Mouse (Mus musculus) forebrain, postnatal 0 days (tissue): ENCODE data around the gene Tsr2. TPM values are rescaled to one million over a fixed set of nuclear protein-coding genes. Genes with fewer than 3 reads are reported as not detected.

Source experiments
- ATAC-seq: fragments of 200-750 bp; cut with Nextera tagmentation; 2 replicates; pipeline ENCODE4 v1.8.0; 2017; ENCODE audit warnings: mild to moderate bottlenecking, moderate library complexity
- DNase-seq: peaks from one replicate; pipeline ENCODE4 v3.0.0-alpha.2; 2015
- H3K27ac ChIP-seq: fragments of 300-500 bp; sonication (generic); 2 replicates; pipeline ENCODE4 v1.5.1; 2014; ENCODE audit warnings: low read depth, mild to moderate bottlenecking, antibody characterized with exemption, low read length, moderate library complexity, mixed read lengths
- H3K27me3 ChIP-seq: fragments of 300-500 bp; sonication (generic); 2 replicates; pipeline ENCODE4 v1.6.1; 2014; ENCODE audit warnings: mild to moderate bottlenecking, low read length, mixed read lengths; ENCODE audit not compliant: insufficient read depth
- H3K36me3 ChIP-seq: fragments of 300-500 bp; sonication (generic); 2 replicates; pipeline ENCODE4 v1.6.1; 2014; ENCODE audit warnings: mild to moderate bottlenecking, moderate library complexity; ENCODE audit not compliant: insufficient read depth
- H3K4me1 ChIP-seq: fragments of 300-500 bp; sonication (generic); 2 replicates; pipeline ENCODE4 v1.6.1; 2014; ENCODE audit warnings: antibody characterized with exemption; ENCODE audit not compliant: insufficient read depth
- H3K4me2 ChIP-seq: fragments of 300-500 bp; sonication (generic); 2 replicates; pipeline ENCODE4 v1.6.1; 2014; ENCODE audit warnings: low read depth, mild to moderate bottlenecking, moderate library complexity
- H3K4me3 ChIP-seq: fragments of 300-500 bp; sonication (generic); 2 replicates; pipeline ENCODE4 v1.5.1; 2014; ENCODE audit warnings: low read depth, low read length, mixed read lengths
- H3K9ac ChIP-seq: fragments of 300-500 bp; sonication (generic); 2 replicates; pipeline ENCODE4 v1.6.1; 2014; ENCODE audit warnings: mild to moderate bottlenecking
- H3K9me3 ChIP-seq: fragments of 300-500 bp; sonication (generic); 2 replicates; pipeline ENCODE4 v1.6.1; 2016; ENCODE audit warnings: low read length
- CTCF ChIP-seq: sonication (generic); IDR thresholded peaks from 2 replicates; pipeline ENCODE4 v1.5.1; 2016; ENCODE audit warnings: antibody characterized with exemption, control low read depth, low read depth
- WGBS: fragments of 180-500 bp; shearing (Covaris S2); extraction: QIAGEN DNeasy Blood & Tissue Kit; methylation state at CpG from one replicate; pipeline ENCODE4 v1.1.7; 2014; 5-methylcytosine and 5-hydroxymethylcytosine counted together
- polyA plus RNA-seq: library from polyadenylated mRNA; unstranded; fragments of >200 nt; fragmentation: Nextera tagmentation; extraction: Ambion mirVana; gene quantifications from 2 replicates; pipeline ENCODE4 v1.2.1, GENCODE M21; 2015
- total RNA-seq: library from RNA; depleted of rRNA; stranded (reverse); fragments of >200 nt; gene quantifications from 2 replicates; pipeline ENCODE4 v1.2.3, GENCODE M21; 2014

Gene Tsr2
- total and polyA plus RNA-seq, 2 experiments from 2014 or later = 46.1 to 47.0 TPM

GRCm38 (mm10) chrX:151107301-151108067 is 11.1 kb upstream of the Tsr2 start:
- Histone ChIP-seq H3K27me3 (no peaks in the 10 kb centered on the region), H3K36me3 (no peaks in the 10 kb centered on the region), H3K9ac (no peak overlapping the region), H3K4me1 (no peaks in the 10 kb centered on the region), H3K4me3 (no peak overlapping the region), H3K9me3 (no peaks in the 10 kb centered on the region), H3K27ac (no peak overlapping the region; the same call in 1 of the 2 replicates), H3K4me2 (no peak overlapping the region)
- DNase-seq (peak; percentile 22), ATAC-seq (peak; percentile 82)
- no peak for TF ChIP-seq CTCF
- WGBS = 44% methylated on average over 7 of the region's 7 CpGs

GRCm38 (mm10) chrX:151087418-151087817 is 8.9 kb downstream of the Tsr2 start:
- H3K27ac ChIP-seq = no peak overlapping the region
- H3K9ac ChIP-seq = no peak overlapping the region
- H3K27me3 ChIP-seq = no peaks in the 10 kb centered on the region
- no peaks in the 10 kb centered on the region for H3K9me3 ChIP-seq
- H3K36me3 ChIP-seq = peaks cover 31% of the 10 kb centered on the region
- DNase-seq (no peak), ATAC-seq (no peak)
- 69% methylated on average over 1 of the region's 1 CpGs for WGBS
- H3K4me1 ChIP-seq = no peaks in the 10 kb centered on the region
- TF ChIP-seq CTCF = no peak
- no peak overlapping the region for H3K4me3 ChIP-seq
- H3K4me2 ChIP-seq = no peak overlapping the region

- 81% methylated on average over 2 of the region's 2 CpGs for WGBS
- Histone ChIP-seq H3K9me3 (no peaks in the 10 kb centered on the region), H3K36me3 (peaks cover 31% of the 10 kb centered on the region), H3K27ac (no peak overlapping the region), H3K4me2 (no peak overlapping the region), H3K27me3 (no peaks in the 10 kb centered on the region), H3K4me1 (no peaks in the 10 kb centered on the region), H3K4me3 (no peak overlapping the region), H3K9ac (no peak overlapping the region)
- TF ChIP-seq CTCF = no peak
- ATAC-seq (no peak), DNase-seq (no peak)
Measured at GRCm38 (mm10) chrX:151085599-151085998, 10.7 kb downstream of the Tsr2 start.

- H3K36me3 ChIP-seq = peaks cover 7% of the 10 kb centered on the region
- no peaks in the 10 kb centered on the region for H3K27me3 ChIP-seq
- H3K4me3 ChIP-seq = no peak overlapping the region
- ATAC-seq = peak; percentile 27; the same call in 1 of the 2 replicates
- no peak for TF ChIP-seq CTCF
- no peak for DNase-seq
- no peak overlapping the region for H3K27ac ChIP-seq
- H3K4me2 ChIP-seq = no peak overlapping the region
- H3K9me3 ChIP-seq = no peaks in the 10 kb centered on the region
- no peak overlapping the region for H3K9ac ChIP-seq
- no peaks in the 10 kb centered on the region for H3K4me1 ChIP-seq
- 65% methylated on average over 4 of the region's 4 CpGs for whole genome bisulfite sequencing
Measured at GRCm38 (mm10) chrX:151076941-151077485, 19.3 kb downstream of the Tsr2 start.

- Histone ChIP-seq H3K9ac (no peak overlapping the region), H3K4me2 (no peak overlapping the region), H3K27ac (no peak overlapping the region), H3K36me3 (peaks cover 7% of the 10 kb centered on the region), H3K4me3 (no peak overlapping the region), H3K9me3 (no peaks in the 10 kb centered on the region), H3K4me1 (no peaks in the 10 kb centered on the region), H3K27me3 (no peaks in the 10 kb centered on the region)
- no peak for DNase-seq
- no peak for TF ChIP-seq CTCF
- whole genome bisulfite sequencing = 91% methylated on average over 5 of the region's 5 CpGs
- no peak for ATAC-seq
Measured at GRCm38 (mm10) chrX:151076007-151076406, 20.3 kb downstream of the Tsr2 start.

GRCm38 (mm10) chrX:151067876-151068275 is 28.5 kb downstream of the Tsr2 start:
- DNase-seq (no peak), ATAC-seq (no peak)
- WGBS = 94% methylated on average over 5 of the region's 5 CpGs
- H3K4me1 ChIP-seq = no peaks in the 10 kb centered on the region
- H3K27ac ChIP-seq = no peak overlapping the region
- no peak overlapping the region for H3K4me3 ChIP-seq
- TF ChIP-seq CTCF = no peak
- H3K36me3 ChIP-seq = peaks cover 11% of the 10 kb centered on the region; the same call in 1 of the 2 replicates
- no peak overlapping the region for H3K9ac ChIP-seq
- H3K4me2 ChIP-seq = no peak overlapping the region
- H3K9me3 ChIP-seq = no peaks in the 10 kb centered on the region
- no peaks in the 10 kb centered on the region for H3K27me3 ChIP-seq

- Histone ChIP-seq H3K27me3 (no peaks in the 10 kb centered on the region), H3K4me2 (no peak overlapping the region), H3K36me3 (peaks cover 7% of the 10 kb centered on the region; the same call in 1 of the 2 replicates)
Measured at GRCm38 (mm10) chrX:151066071-151066666, 30.2 kb downstream of the Tsr2 start.

More at GRCm38 (mm10) chrX:151066071-151066666, 30.2 kb downstream of the Tsr2 start:
- Histone ChIP-seq H3K9me3 (no peaks in the 10 kb centered on the region), H3K4me1 (no peaks in the 10 kb centered on the region), H3K27ac (no peak overlapping the region), H3K9ac (no peak overlapping the region), H3K4me3 (no peak overlapping the region)
- DNase-seq (no peak), ATAC-seq (no peak)
- no peak for TF ChIP-seq CTCF
- 83% methylated on average over 7 of the region's 7 CpGs for WGBS
